Comparison of ENCODE assay signal across 15 mouse cellular contexts in the genomic region with DNA sequence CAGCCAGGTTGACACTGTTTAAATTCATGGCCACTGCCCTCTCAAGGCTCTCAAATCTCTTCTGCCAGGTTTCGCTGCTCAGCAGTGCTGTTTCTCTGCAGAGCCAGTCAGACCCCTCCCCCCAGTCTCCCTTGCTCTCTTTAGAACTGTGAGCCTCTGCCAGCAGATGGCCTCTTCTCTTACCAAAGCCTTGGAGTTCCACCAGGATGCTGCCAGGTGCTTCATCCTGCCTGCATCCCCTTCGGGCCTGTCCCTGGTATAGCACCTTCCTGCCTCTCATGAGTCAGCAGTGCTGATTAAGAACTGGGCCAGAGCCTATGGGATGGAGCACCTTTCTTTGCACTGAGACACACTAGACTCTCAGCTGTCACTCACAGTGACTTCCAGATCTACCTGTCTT.
A peak's percentile ranks its signal among the peaks of the same experiment; 100 is the strongest.
DNase-seq lines count a peak whose midpoint lies in the region; TF ChIP-seq lines count a peak whose summit lies in the region.
"Had no signal": no experiment of that assay in that cellular context is flagged by ENCODE, and none has a peak within 500 bp of the region (broad histone marks: within the 10 kb centered on the region; RNA-seq: fewer than 3 reads in every experiment).

No protein-coding gene starts in this region.

- H3K4me3 ChIP-seq in ES-E14 (ENCODE audit: insufficient read depth in 1 of 2, low read depth in 1 of 2, low read length in 2 of 2, poor library complexity in 1 of 2, severe bottlenecking in 1 of 2): no peak overlapping the region
- H3K4me3 ChIP-seq: erythroblast, embryonic 14.5 days; liver, embryonic 12.5 days had no signal

- no peaks in the 10 kb centered on the region for H3K36me3 ChIP-seq in ES-E14 (ENCODE audit: control insufficient read depth, insufficient read depth, low read length, poor library complexity, severe bottlenecking)
- H3K36me3 ChIP-seq: liver, embryonic 12.5 days had no signal

- no peaks in the 10 kb centered on the region for H3K9me3 ChIP-seq in ES-E14 (ENCODE audit: control insufficient read depth, insufficient read depth, low read depth, low read length)
- H3K9me3 ChIP-seq: liver, embryonic 12.5 days had no signal

- peak; percentile 6 for DNase-seq in layer of hippocampus, adult 9-11 months
- no peak for DNase-seq in layer of hippocampus, adult 11-12 months (ENCODE audit: low spot score)
- DNase-seq in ES-E14 (ENCODE audit: low read depth, low spot score) (no peak), R1 (ENCODE audit: low read depth, low spot score) (peak; percentile 15)
- peak; percentile 4 to 15 for DNase-seq in cerebellum, postnatal 36 days
- no peak for DNase-seq in ovary, adult 18-20 months (ENCODE audit: low spot score)
- DNase-seq in heart, postnatal 10 days: no peak
- DNase-seq: adrenal gland, postnatal 25 days; heart, postnatal 36 days; kidney, adult 11 months; kidney, postnatal 4 days; lung, postnatal 10 days; right cerebral cortex, postnatal 14 days had no signal

- no peak overlapping the region for H3K9ac ChIP-seq in ES-E14 (ENCODE audit: insufficient read depth, low read depth, low read length, poor library complexity, severe bottlenecking)
- H3K9ac ChIP-seq: liver, embryonic 12.5 days had no signal

- intact Hi-C loops in heart, postnatal 10 days (cut with DNase I): no loop called here

- no peak overlapping the region for H3K27ac ChIP-seq in ES-E14 (ENCODE audit: insufficient read depth, low read depth, low read length, poor library complexity, severe bottlenecking)
- H3K27ac ChIP-seq: liver, embryonic 12.5 days had no signal

- in situ Hi-C loops in ES-E14 (cut with MboI; ENCODE audit: low sequenced_read_pairs in 2 of 2, unreplicated experiment in 2 of 2): no loop called here

- no peaks in the 10 kb centered on the region for H3K4me1 ChIP-seq in ES-E14 (ENCODE audit: control insufficient read depth in 2 of 2, insufficient read depth in 2 of 2, low read length in 2 of 2, poor library complexity in 1 of 2)
- H3K4me1 ChIP-seq: liver, embryonic 12.5 days had no signal

TF ChIP-seq in ES-E14, 5 proteins besides CTCF, POLR2A, EP300 and RAD21:
- TF ChIP-seq HCFC1 (IDR thresholded peaks at IDR 0.05; ENCODE audit: borderline replicate concordance, insufficient read depth, low read length): no peak
- no peak for TF ChIP-seq ZNF384 (IDR thresholded peaks at IDR 0.05; ENCODE audit: low read depth, low read length)
- no peak for TF ChIP-seq ZC3H11A (IDR thresholded peaks at IDR 0.05; ENCODE audit: borderline replicate concordance, low read depth, low read length)
- TF ChIP-seq CHD2 (IDR thresholded peaks at IDR 0.05; ENCODE audit: low read depth, low read length): no peak
- peak; percentile 57; the same call in 1 of the 2 replicates for TF ChIP-seq MAFK (IDR thresholded peaks at IDR 0.05; ENCODE audit: insufficient read depth, low read depth, low read length)

Comparison
In these comparisons a context has a peak if more than half of its experiments do, and no peak if none do; other contexts are left out.
1. DNase-seq: peak in layer of hippocampus, adult 9-11 months (single experiment), R1 (single experiment) and cerebellum, postnatal 36 days (2 of 2); none in layer of hippocampus, adult 11-12 months (single experiment), ES-E14 (single experiment), ovary, adult 18-20 months (single experiment) and heart, postnatal 10 days (0 of 2).